Mouse (Mus musculus) megakaryocyte, embryonic 14.5 days (primary cell): ENCODE data around the gene Akap6.

Source experiments
- FLI1 ChIP-seq: IDR thresholded peaks from 2 replicates; pipeline ENCODE4 v1.6.1; 2012; ENCODE audit warnings: low read length, inconsistent platforms, mixed read lengths
- GATA1 ChIP-seq: IDR thresholded peaks from 3 replicates; pipeline ENCODE4 v1.6.1; 2012; ENCODE audit warnings: mixed read lengths, low read length, inconsistent platforms, borderline replicate concordance

GRCm38 (mm10) chr12:52771931-52772330 lies 72.7 kb downstream of the Akap6 start:
- TF ChIP-seq GATA1 = no peak
- no peak for TF ChIP-seq FLI1
